Mouse (Mus musculus): ENCODE measurements at regions not wholly inside any gene's neighbourhood (a gene's known extent, or its start where the extent isn't known, plus 50 kb on each side); places are given as distances from the start of the nearest gene placed in this dataset.

- TF ChIP-seq CTCF (conservative IDR thresholded peaks at IDR 0.05; ENCODE audit: low read length) (no peak), NANOG (IDR thresholded peaks at IDR 0.05; ENCODE audit: borderline replicate concordance, low read length) (peak; percentile 15; the same call in 1 of the 2 replicates)
Measured at GRCm38 (mm10) chr11:86879356-86879905, 71.9 kb upstream of the Dhx40 start.
